Mouse (Mus musculus) splenic B cell, adult 2 months (primary cell): ENCODE data around the gene Snd1.

ENCODE experiments used
- DNase-seq: peaks from one replicate; pipeline ENCODE4 v3.0.0-alpha.2; 2011; ENCODE audit warnings: low read depth, low spot score
- H3K27me3 ChIP-seq: 2 replicates; pipeline ENCODE4 v1.6.1; 2012; ENCODE audit warnings: mild to moderate bottlenecking, low read length, moderate library complexity, mixed read lengths; ENCODE audit not compliant: control insufficient read depth, poor library complexity, insufficient read depth, severe bottlenecking
- H3K36me3 ChIP-seq: 2 replicates; pipeline ENCODE4 v1.6.1; 2012; ENCODE audit warnings: mild to moderate bottlenecking, low read length, moderate library complexity, mixed read lengths; ENCODE audit not compliant: control insufficient read depth, poor library complexity, insufficient read depth, severe bottlenecking

The Snd1 gene

GRCm38 (mm10) chr6:28791183-28791582 lies 316.2 kb downstream of the Snd1 start:
- H3K27me3 ChIP-seq, result no peaks in the 10 kb centered on the region
- no peak for DNase-seq
- H3K36me3 ChIP-seq, result no peaks in the 10 kb centered on the region

- no peak for DNase-seq
- H3K36me3 ChIP-seq, result no peaks in the 10 kb centered on the region
- H3K27me3 ChIP-seq, result no peaks in the 10 kb centered on the region
These were observed 316.9 kb downstream of the Snd1 start for GRCm38 (mm10) chr6:28791809-28792208.

DNA sequence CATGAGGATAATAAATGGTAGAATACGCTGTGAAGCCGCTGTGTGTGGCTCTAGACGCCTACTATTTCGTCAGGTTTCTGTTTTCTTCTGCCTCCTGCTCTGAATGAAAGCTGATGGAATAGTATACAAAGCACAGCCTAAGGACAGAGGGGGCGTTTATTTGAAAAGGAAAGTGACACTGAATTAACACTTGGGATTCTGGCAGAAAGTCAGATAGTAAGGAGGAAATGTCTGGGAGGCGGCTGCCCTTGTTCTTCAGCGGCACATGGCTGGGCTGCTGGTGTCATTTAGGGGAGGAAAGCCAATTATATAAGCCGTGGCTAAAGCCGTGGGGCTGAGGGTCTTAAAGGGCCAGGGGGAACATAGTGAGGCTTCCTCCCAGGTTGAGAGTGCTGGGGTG lies 320.4 kb downstream of the Snd1 start:
- Histone ChIP-seq H3K36me3 (no peaks in the 10 kb centered on the region), H3K27me3 (no peaks in the 10 kb centered on the region)
- no peak for DNase-seq

DNA sequence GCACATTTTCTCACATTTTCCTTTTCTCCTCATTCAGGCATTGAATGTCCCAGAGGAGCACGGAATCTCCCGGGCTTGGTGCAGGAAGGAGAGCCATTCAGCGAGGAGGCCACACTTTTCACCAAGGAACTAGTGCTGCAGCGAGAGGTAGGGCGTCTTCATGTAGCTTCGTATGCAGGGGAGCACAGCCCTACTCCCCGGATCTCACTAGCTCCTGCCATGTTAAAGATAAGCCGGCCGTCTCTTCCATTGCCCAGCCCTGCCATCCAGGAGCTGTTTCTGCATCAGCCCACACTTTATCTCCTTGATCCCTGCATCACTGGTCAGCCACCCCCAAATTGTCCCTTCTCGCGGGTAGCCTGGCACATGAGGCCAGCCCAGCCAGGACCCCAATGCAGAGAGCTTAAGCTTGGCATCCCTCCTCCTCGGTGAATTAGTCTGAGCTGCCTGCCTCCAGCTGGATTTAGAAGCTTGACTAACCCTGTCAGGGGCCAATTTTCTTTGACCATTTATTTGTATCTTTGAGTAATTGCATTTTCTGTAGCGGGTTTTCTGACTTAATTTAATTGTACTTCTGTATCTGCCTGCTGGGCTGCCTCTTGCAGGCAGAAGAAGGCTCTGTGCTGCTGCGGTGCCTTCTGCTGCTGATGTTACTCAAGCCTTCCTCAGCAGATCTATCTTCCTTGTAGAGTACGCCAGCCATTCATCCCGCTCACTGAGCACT lies 321.0 kb downstream of the Snd1 start:
- no peaks in the 10 kb centered on the region for H3K36me3 ChIP-seq
- DNase-seq, result no peak

GRCm38 (mm10) chr6:28799818-28800217 lies 324.9 kb downstream of the Snd1 start:
- Histone ChIP-seq H3K27me3 (no peaks in the 10 kb centered on the region), H3K36me3 (0 out of 2 replicates have a peak, but pooled peaks cover 3% of the 10 kb centered on the region)
- no peak for DNase-seq

More for the DNA sequence above, 321.0 kb downstream of the Snd1 start:
- no peaks in the 10 kb centered on the region for H3K27me3 ChIP-seq

- no peak for DNase-seq
- Histone ChIP-seq H3K36me3 (0 out of 2 replicates have a peak, but pooled peaks cover 3% of the 10 kb centered on the region), H3K27me3 (no peaks in the 10 kb centered on the region)
These were observed 326.0 kb downstream of the Snd1 start for GRCm38 (mm10) chr6:28800976-28801375.

DNA sequence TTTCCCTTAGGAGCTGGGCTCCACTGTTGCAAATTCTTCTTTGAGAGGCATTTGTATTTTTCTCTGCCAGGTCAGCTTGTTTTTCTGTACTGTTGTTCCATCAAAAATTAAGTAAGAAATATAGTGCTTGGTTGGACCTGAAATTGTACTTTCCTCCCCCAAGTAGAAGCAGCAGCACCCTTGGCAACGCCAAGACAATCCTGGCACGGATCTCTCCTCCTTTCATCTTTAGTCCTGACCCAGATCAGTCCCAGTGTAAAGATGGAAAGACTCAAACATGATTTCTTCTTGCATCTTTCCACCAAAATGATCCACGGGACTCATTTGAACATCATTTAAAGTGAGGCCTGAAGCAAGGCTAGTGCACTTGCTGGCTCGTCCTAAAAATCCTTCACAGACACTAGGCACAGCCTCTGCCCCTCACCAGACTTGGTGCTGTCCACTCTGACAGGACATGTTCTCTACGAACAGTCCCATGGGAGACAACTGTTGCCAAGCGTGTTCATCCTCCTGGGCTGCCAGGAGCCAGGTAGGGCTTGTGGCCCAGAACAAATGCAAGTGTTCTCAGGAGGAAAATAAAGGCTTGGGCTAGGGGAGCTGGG lies 328.8 kb downstream of the Snd1 start:
- no peak for DNase-seq
- no peaks in the 10 kb centered on the region for H3K27me3 ChIP-seq
- 0 out of 2 replicates have a peak, but pooled peaks cover 3% of the 10 kb centered on the region for H3K36me3 ChIP-seq

DNA sequence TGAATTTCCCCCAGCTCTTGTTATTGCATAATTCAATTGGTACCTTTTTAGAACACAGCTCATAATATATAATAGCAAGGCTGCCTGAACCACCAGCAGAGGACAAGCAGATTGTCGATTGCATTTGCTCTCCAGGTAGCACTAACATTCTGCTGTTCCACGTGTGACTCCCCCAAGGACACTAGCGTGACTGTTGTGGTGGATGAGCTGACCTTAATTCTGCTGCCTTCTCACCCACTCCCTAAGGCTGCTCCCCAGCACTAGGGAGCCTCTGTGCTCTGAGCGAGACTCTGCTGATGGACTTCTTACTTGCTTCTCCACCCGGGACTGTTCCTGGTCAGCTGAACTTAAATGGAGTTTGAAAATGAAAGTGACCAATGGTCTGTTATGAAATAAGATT lies 329.8 kb downstream of the Snd1 start:
- DNase-seq, result no peak
- Histone ChIP-seq H3K27me3 (no peaks in the 10 kb centered on the region), H3K36me3 (0 out of 2 replicates have a peak, but pooled peaks cover 3% of the 10 kb centered on the region)

DNA sequence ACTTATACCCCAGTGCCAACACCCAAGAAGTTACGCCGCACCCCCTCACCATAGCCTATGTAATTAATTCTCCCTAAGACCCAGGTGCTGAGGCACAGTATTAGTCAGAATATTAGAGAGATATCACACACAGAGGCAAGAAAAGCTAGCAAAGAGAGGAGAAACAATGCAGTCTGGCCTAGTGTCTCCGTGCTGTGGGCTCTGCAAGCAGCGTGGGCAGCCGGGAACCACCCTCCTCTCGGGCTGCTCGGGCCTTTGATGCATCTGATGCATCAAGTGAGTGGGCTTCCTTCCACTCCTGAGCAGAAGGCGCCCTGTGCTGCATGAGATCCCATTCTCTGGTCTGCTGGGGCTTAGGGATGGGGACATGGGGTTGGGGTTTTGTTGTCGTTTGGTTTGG lies 338.1 kb downstream of the Snd1 start:
- DNase-seq, result no peak
- no peaks in the 10 kb centered on the region for H3K36me3 ChIP-seq
- H3K27me3 ChIP-seq, result no peaks in the 10 kb centered on the region

GRCm38 (mm10) chr6:28814895-28815294 lies 340.0 kb downstream of the Snd1 start:
- no peak for DNase-seq
- no peaks in the 10 kb centered on the region for H3K36me3 ChIP-seq
- no peaks in the 10 kb centered on the region for H3K27me3 ChIP-seq

GRCm38 (mm10) chr6:28817039-28817438 lies 342.1 kb downstream of the Snd1 start:
- H3K36me3 ChIP-seq, result no peaks in the 10 kb centered on the region
- no peaks in the 10 kb centered on the region for H3K27me3 ChIP-seq
- DNase-seq, result no peak

GRCm38 (mm10) chr6:28819509-28820358 lies 344.8 kb downstream of the Snd1 start:
- no peaks in the 10 kb centered on the region for H3K36me3 ChIP-seq
- no peak for DNase-seq
- no peaks in the 10 kb centered on the region for H3K27me3 ChIP-seq

GRCm38 (mm10) chr6:28822296-28822695 lies 347.4 kb downstream of the Snd1 start:
- Histone ChIP-seq H3K36me3 (no peaks in the 10 kb centered on the region), H3K27me3 (no peaks in the 10 kb centered on the region)
- no peak for DNase-seq

DNA sequence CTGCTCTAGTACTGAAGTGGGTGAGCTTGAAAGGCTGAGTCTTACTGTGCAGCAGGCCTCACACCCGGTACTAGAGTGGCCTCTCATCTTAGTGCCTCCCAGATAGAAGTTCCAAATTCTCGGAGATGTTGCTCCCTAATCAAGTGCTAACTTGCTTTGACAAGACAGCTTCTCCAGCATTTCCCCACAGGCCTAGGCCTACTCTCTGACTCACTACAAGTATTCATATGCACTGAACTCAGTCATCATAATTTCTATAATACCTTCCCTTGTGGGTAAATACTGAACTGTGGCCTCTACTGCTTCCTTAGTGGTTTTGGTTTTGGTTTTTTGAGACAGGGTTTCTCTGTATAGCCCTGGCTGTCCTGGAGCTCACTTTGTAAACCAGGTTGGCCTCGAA lies 348.4 kb downstream of the Snd1 start:
- Histone ChIP-seq H3K27me3 (no peaks in the 10 kb centered on the region), H3K36me3 (no peaks in the 10 kb centered on the region)
- no peak for DNase-seq

DNA sequence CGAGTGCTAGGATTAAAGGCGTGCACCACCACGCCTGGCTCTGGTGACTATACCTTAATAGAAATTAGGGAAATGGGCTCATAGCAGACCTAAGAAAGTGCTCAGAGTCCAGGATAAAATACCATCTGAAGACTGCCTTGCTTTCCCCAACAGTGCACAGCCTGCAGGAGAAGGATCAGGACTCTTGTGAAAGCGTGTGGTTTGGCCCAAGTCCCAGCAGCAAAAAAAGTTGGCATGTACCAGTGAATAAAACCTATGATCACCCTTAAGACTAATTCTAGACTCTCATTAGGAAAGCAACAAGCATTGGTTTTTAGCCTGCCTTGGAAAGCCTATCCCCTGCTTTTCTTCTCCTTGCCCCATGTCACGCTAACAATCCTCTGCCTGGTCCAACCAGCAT lies 348.9 kb downstream of the Snd1 start:
- no peaks in the 10 kb centered on the region for H3K36me3 ChIP-seq
- DNase-seq, result no peak
- no peaks in the 10 kb centered on the region for H3K27me3 ChIP-seq
